Mouse (Mus musculus): ENCODE results near the gene Trim50. TPM values are rescaled to one million over a fixed set of nuclear protein-coding genes. Genes with fewer than 3 reads are reported as not detected.
"Not testable (repeated sequence)": the region's sequence is repeated elsewhere in the genome, so short reads cannot be mapped to it uniquely, and the experiment has no call there.

Gene Trim50
- polyA plus RNA-seq, 1 experiment from 2014 or later: not detected

DNA sequence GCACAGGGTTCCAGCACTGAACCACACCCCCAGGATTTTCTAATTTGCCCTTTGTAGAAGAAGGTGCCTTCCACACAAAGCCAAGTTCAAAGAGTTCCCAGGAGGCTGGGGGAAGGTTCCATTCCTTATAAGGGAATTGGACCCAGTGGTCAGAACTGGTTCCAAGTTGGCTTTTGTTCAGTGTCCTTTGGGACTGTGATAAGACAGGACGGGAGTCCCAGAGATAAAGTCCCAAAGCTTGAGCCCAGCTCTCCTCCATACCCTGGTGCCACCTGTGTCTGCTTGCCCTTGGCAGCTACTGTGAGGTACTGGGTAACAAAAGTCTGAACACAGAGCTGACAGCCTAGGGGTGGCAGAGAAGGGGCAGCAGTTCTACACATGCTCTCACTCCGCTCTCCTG is 6.7 kb downstream of the Trim50 start:
- Histone ChIP-seq H3K9me3 (ENCODE audit: control insufficient read depth, low read length) (0 out of 2 replicates have a peak, but pooled peaks cover 2% of the 10 kb centered on the region), H3K27ac (ENCODE audit: low read depth, low read length) (no peak overlapping the region), H3K4me1 (replicated peaks; ENCODE audit: control insufficient read depth, insufficient read depth, low read length) (no peaks in the 10 kb centered on the region), H3K4me2 (ENCODE audit: low read depth, low read length, severe bottlenecking) (no peak overlapping the region), H3K4me3 (ENCODE audit: low read depth, low read length) (no peak overlapping the region), H3K36me3 (ENCODE audit: control insufficient read depth, insufficient read depth, low read length) (no peaks in the 10 kb centered on the region), H3K9ac (ENCODE audit: low read length) (no peak overlapping the region), H3K27me3 (ENCODE audit: control insufficient read depth, insufficient read depth, low read length) (no peaks in the 10 kb centered on the region)
- no peak for DNase-seq (ENCODE audit: low spot score)
- 89% methylated on average over 2 of the region's 2 CpGs for WGBS
- no peak for ATAC-seq (replicated peaks; ENCODE audit: low FRiP score)

DNA sequence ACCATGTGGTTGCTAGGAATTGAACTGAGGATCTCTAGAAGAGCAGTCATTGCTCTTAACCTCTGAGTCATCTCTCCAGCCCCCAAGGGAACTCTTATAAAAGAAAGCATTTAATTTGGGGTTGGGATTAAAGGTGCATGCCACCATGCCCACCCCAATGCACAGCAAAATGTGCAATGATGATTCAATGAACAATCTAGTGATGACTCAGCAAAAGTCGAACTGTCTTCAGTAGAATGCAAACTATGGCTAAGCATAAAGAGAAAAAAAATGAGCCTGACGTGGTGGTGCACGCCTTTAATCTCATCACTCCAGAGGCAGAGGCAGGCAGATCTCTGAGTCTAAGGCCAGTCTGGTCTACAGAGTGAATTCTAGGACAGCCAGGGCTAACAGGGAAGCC is 9.5 kb downstream of the Trim50 start:
- Histone ChIP-seq H3K4me2 (ENCODE audit: low read depth, low read length, severe bottlenecking) (no peak overlapping the region), H3K36me3 (ENCODE audit: control insufficient read depth, insufficient read depth, low read length) (no peaks in the 10 kb centered on the region), H3K27ac (ENCODE audit: low read depth, low read length) (no peak overlapping the region), H3K27me3 (ENCODE audit: control insufficient read depth, insufficient read depth, low read length) (no peaks in the 10 kb centered on the region), H3K9ac (ENCODE audit: low read length) (no peak overlapping the region), H3K4me1 (replicated peaks; ENCODE audit: control insufficient read depth, insufficient read depth, low read length) (no peaks in the 10 kb centered on the region), H3K9me3 (ENCODE audit: control insufficient read depth, low read length) (0 out of 2 replicates have a peak, but pooled peaks cover 2% of the 10 kb centered on the region), H3K4me3 (ENCODE audit: low read depth, low read length) (no peak overlapping the region)
- no peak for ATAC-seq (replicated peaks; ENCODE audit: low FRiP score)
- 85% methylated on average over 3 of the region's 3 CpGs for WGBS
- no peak for DNase-seq (ENCODE audit: low spot score)

DNA sequence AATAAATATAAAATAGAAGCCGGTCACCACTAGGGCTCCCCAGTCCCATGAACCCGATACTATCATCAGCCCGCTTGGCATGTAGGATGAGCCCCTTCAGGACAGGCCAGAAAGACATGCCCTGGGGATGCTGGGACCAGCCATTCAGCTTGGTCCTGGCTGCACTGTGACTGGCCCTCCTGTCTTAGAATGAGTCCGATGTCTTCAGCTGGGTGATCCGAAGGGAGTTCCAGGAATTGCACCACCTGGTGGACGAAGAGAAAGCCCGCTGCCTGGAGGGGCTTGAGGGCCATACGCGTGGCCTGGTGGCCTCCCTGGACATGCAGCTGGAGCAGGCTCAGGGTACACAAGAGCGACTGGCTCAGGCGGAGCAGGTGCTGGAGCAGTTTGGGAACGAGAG is 10.4 kb downstream of the Trim50 start:
- Histone ChIP-seq H3K4me3 (ENCODE audit: low read depth, low read length) (no peak overlapping the region), H3K9ac (ENCODE audit: low read length) (no peak overlapping the region), H3K27ac (ENCODE audit: low read depth, low read length) (no peak overlapping the region), H3K9me3 (ENCODE audit: control insufficient read depth, low read length) (no peaks in the 10 kb centered on the region), H3K27me3 (ENCODE audit: control insufficient read depth, insufficient read depth, low read length) (no peaks in the 10 kb centered on the region), H3K36me3 (ENCODE audit: control insufficient read depth, insufficient read depth, low read length) (no peaks in the 10 kb centered on the region), H3K4me2 (ENCODE audit: low read depth, low read length, severe bottlenecking) (no peak overlapping the region), H3K4me1 (replicated peaks; ENCODE audit: control insufficient read depth, insufficient read depth, low read length) (no peaks in the 10 kb centered on the region)
- DNase-seq (ENCODE audit: low spot score) (peak; percentile 78), ATAC-seq (replicated peaks; ENCODE audit: low FRiP score) (0 out of 2 replicates have a peak, but pooled peaks have one; percentile 39)
- WGBS: 32% methylated on average over 12 of the region's 12 CpGs

DNA sequence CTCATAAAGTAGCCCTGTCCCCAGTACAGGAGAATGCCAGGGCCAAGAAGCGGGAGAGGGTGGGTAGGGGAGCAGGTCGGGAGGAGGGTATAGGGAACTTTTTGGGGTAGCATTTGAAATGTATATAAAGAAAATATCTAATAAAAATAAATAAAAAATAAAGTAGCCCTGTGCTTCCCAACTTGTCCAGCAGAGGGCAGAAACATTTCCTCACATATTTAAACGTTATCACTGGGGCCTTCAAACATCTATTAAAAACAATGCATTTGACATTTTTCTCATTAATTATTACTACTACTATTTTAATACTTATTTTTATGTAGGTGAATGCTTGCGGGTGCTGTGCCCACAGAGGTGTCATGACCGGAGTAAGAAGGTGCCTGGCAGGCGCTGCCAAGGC is 14.7 kb downstream of the Trim50 start:
- Histone ChIP-seq H3K9me3 (ENCODE audit: control insufficient read depth, low read length) (no peaks in the 10 kb centered on the region), H3K27me3 (ENCODE audit: control insufficient read depth, insufficient read depth, low read length) (no peaks in the 10 kb centered on the region), H3K36me3 (ENCODE audit: control insufficient read depth, insufficient read depth, low read length) (no peaks in the 10 kb centered on the region; the same call in 1 of the 2 replicates), H3K4me3 (ENCODE audit: low read depth, low read length) (no peak overlapping the region), H3K4me2 (ENCODE audit: low read depth, low read length, severe bottlenecking) (no peak overlapping the region), H3K9ac (ENCODE audit: low read length) (no peak overlapping the region), H3K27ac (ENCODE audit: low read depth, low read length) (no peak overlapping the region), H3K4me1 (replicated peaks; ENCODE audit: control insufficient read depth, insufficient read depth, low read length) (no peaks in the 10 kb centered on the region)
- 56% methylated on average over 6 of the region's 6 CpGs for WGBS
- ATAC-seq (replicated peaks; ENCODE audit: low FRiP score) (no peak), DNase-seq (ENCODE audit: low spot score) (no peak)

DNA sequence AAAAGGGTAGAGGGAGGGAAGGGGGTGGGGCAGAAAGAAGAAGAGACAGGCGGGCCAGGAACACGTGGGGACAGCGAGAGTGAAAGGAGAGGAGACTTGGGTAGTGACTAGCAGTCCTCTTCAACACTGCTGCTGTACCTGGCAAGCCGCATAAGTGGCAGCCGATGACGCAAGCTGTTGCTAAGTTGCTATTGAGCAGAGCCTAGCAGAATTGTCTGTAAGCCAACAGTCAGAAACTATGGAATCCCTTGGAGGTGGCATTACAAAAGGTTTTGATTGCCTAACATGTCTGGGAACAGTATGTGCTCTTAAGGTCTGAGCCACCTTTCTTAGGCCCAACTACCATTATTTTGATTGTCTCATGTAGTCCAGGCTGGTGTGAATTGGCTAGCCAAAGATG is 15.2 kb downstream of the Trim50 start:
- DNase-seq (ENCODE audit: low spot score) (no peak), ATAC-seq (replicated peaks; ENCODE audit: low FRiP score) (no peak)
- Histone ChIP-seq H3K36me3 (ENCODE audit: control insufficient read depth, insufficient read depth, low read length) (peaks cover 2% of the 10 kb centered on the region; the same call in 1 of the 2 replicates), H3K27me3 (ENCODE audit: control insufficient read depth, insufficient read depth, low read length) (no peaks in the 10 kb centered on the region), H3K9ac (ENCODE audit: low read length) (no peak overlapping the region), H3K27ac (ENCODE audit: low read depth, low read length) (no peak overlapping the region), H3K4me3 (ENCODE audit: low read depth, low read length) (no peak overlapping the region), H3K9me3 (ENCODE audit: control insufficient read depth, low read length) (no peaks in the 10 kb centered on the region), H3K4me1 (replicated peaks; ENCODE audit: control insufficient read depth, insufficient read depth, low read length) (no peaks in the 10 kb centered on the region), H3K4me2 (ENCODE audit: low read depth, low read length, severe bottlenecking) (no peak overlapping the region)
- WGBS: 81% methylated on average over 6 of the region's 6 CpGs

DNA sequence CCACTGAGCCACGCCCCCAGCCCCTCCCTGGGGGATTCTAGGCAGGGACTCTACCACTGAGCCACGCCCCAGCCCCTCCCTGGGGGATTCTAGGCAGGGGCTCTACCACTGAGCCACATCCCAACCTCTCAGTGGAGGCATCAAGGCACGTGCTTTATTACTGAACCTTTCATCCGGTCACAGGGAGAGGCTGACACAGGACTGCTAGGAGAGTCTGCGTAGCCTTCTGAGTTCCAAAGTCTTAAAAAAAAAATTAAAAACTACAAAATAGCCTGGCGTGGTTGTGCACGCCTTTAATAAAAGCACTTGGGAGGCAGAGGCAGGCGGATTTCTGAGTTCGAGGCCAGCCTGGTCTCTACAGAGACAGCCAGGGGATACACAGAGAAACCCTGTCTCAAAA is 16.1 kb downstream of the Trim50 start:
- peak overlapping the region; percentile 84 for H3K9ac ChIP-seq (ENCODE audit: low read length)
- DNase-seq (ENCODE audit: low spot score); H3K9me3 ChIP-seq (ENCODE audit: control insufficient read depth, low read length); ATAC-seq (replicated peaks; ENCODE audit: low FRiP score); H3K36me3 ChIP-seq (ENCODE audit: control insufficient read depth, insufficient read depth, low read length); H3K27me3 ChIP-seq (ENCODE audit: control insufficient read depth, insufficient read depth, low read length); H3K27ac ChIP-seq (ENCODE audit: low read depth, low read length); H3K4me1 ChIP-seq (replicated peaks; ENCODE audit: control insufficient read depth, insufficient read depth, low read length): not testable (repeated sequence)
- WGBS: 63% methylated on average over 9 of the region's 9 CpGs
- peak overlapping the region; percentile 97 for H3K4me3 ChIP-seq (ENCODE audit: low read depth, low read length)
- H3K4me2 ChIP-seq (ENCODE audit: low read depth, low read length, severe bottlenecking): peak overlapping the region; percentile 86

DNA sequence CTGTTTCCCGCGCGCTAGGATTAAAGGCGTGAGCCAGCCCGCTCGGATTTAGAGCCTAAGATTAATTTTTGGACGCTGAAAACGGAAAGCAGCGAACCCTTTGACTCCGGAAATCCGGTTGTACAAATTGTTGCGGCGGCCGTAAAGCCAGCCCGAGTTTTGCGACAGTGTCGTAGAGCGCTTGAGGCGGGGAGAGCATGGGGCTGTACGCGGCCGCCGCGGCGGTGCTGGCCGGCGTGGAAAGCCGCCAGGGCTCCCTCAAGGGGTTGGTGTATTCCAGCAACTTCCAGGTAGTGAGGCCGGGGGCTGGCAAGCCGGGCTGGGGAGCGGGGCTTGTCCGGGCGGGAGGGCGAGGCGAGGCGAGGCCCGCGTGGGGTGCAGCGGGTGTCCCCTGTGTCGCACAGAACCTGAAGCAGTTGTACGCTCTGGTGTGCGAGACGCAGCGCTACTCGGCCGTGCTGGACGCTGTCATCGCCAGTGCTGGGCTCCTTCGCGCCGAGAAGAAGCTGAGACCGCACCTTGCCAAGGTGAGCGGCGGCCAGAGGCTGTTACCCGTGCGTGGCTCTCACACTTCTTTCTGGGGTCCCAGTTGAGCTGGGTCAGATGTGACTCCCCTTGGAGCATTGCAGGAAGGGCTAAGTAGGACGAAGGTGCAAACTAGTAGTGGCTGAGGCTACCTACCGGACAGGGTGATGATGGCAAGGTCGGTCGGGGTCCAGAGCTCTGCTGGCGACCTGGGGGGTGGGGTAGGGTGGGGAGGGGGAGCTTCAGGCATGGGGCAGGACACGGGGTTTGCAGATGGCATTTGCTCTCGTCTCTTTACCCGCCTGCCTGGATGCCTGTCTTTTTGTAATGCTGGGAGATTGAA is 16.9 kb downstream of the Trim50 start, which contains the start of gene Nsun5:
Gene Nsun5 (plus strand): TSS at position 167 of the 868 bp plus-strand sequence.
- WGBS: 1% methylated on average over 64 of the region's 64 CpGs
- H3K4me3 ChIP-seq (ENCODE audit: low read depth, low read length): peak within 1 kb of the TSS; percentile 97
- peaks cover 9% of the 10 kb centered on the region; the same call in 1 of the 2 replicates for H3K36me3 ChIP-seq (ENCODE audit: control insufficient read depth, insufficient read depth, low read length)
- peak within 1 kb of the TSS; percentile 84 for H3K9ac ChIP-seq (ENCODE audit: low read length)
- H3K4me1 ChIP-seq (replicated peaks; ENCODE audit: control insufficient read depth, insufficient read depth, low read length): no peaks in the 10 kb centered on the region
- peak within 1 kb of the TSS; percentile 86 for H3K4me2 ChIP-seq (ENCODE audit: low read depth, low read length, severe bottlenecking)
- no peaks in the 10 kb centered on the region for H3K27me3 ChIP-seq (ENCODE audit: control insufficient read depth, insufficient read depth, low read length)
- peak; percentile 81 for ATAC-seq (replicated peaks; ENCODE audit: low FRiP score)
- H3K27ac ChIP-seq (ENCODE audit: low read depth, low read length): peak within 1 kb of the TSS; percentile 75; the same call in 1 of the 2 replicates
- no peaks in the 10 kb centered on the region; the same call in 1 of the 2 replicates for H3K9me3 ChIP-seq (ENCODE audit: control insufficient read depth, low read length)
- peak; percentile 96 for DNase-seq (ENCODE audit: low spot score)

DNA sequence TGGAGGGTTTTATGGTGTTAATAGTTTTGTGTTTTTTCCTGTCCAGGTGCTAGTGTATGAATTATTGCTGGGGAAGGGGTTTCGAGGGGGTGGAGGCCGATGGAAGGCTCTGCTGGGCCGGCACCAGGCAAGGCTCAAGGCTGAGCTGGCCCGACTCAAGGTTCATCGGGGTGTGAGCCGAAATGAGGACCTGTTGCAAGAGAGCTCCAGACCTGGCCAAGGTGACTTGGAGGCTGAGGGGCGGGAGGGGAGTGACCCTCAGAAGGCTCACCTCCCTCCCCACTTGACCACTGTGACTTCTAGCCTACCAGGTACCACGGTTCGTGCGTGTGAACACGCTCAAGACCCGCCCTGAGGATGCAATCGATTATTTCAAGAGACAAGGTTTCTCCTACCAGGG is 18.1 kb downstream of the Trim50 start:
- no peaks in the 10 kb centered on the region for H3K4me1 ChIP-seq (replicated peaks; ENCODE audit: control insufficient read depth, insufficient read depth, low read length)
- no peak overlapping the region for H3K9ac ChIP-seq (ENCODE audit: low read length)
- no peaks in the 10 kb centered on the region; the same call in 1 of the 2 replicates for H3K9me3 ChIP-seq (ENCODE audit: control insufficient read depth, low read length)
- WGBS: 92% methylated on average over 13 of the region's 13 CpGs
- H3K27ac ChIP-seq (ENCODE audit: low read depth, low read length): no peak overlapping the region
- H3K36me3 ChIP-seq (ENCODE audit: control insufficient read depth, insufficient read depth, low read length): peaks cover 17% of the 10 kb centered on the region; the same call in 1 of the 2 replicates
- ATAC-seq (replicated peaks; ENCODE audit: low FRiP score) (no peak), DNase-seq (ENCODE audit: low spot score) (no peak)
- no peak overlapping the region for H3K4me2 ChIP-seq (ENCODE audit: low read depth, low read length, severe bottlenecking)
- no peak overlapping the region for H3K4me3 ChIP-seq (ENCODE audit: low read depth, low read length)
- H3K27me3 ChIP-seq (ENCODE audit: control insufficient read depth, insufficient read depth, low read length): no peaks in the 10 kb centered on the region
